Mouse (Mus musculus) limb, embryonic 14.5 days (tissue): ENCODE data around the gene Map7. TPM values are rescaled to one million over a fixed set of nuclear protein-coding genes. Genes with fewer than 3 reads are reported as not detected.

Experiments
- ATAC-seq: fragments of 200-750 bp; cut with Nextera tagmentation; 2 replicates; pipeline ENCODE4 v1.8.0; 2017; ENCODE audit warnings: low read depth, moderate number of reproducible peaks, moderate TSS enrichment; ENCODE audit not compliant: low FRiP score
- DNase-seq: peaks from one replicate; pipeline ENCODE4 v3.0.0-alpha.2; 2015; ENCODE audit warnings: low spot score
- H3K27ac ChIP-seq: fragments of 300-500 bp; sonication (generic); replicated peaks from 2 replicates; pipeline ENCODE4 v1.5.1; 2014; ENCODE audit warnings: low read depth, mild to moderate bottlenecking, low read length, moderate library complexity, mixed read lengths
- H3K27me3 ChIP-seq: fragments of 300-500 bp; sonication (generic); 2 replicates; pipeline ENCODE4 v1.6.1; 2014; ENCODE audit warnings: low read length, mixed read lengths; ENCODE audit not compliant: control insufficient read depth, insufficient read depth
- H3K36me3 ChIP-seq: fragments of 300-500 bp; sonication (generic); 2 replicates; pipeline ENCODE4 v1.6.1; 2014; ENCODE audit warnings: mild to moderate bottlenecking, low read length, moderate library complexity, mixed read lengths; ENCODE audit not compliant: control insufficient read depth, insufficient read depth
- H3K4me1 ChIP-seq: fragments of 300-500 bp; sonication (generic); 2 replicates; pipeline ENCODE4 v1.6.1; 2014; ENCODE audit warnings: antibody characterized with exemption, low read length, mixed read lengths; ENCODE audit not compliant: control insufficient read depth, insufficient read depth
- H3K4me2 ChIP-seq: fragments of 300-500 bp; sonication (generic); replicated peaks from 2 replicates; pipeline ENCODE4 v1.6.1; 2014; ENCODE audit warnings: low read depth, mild to moderate bottlenecking, low read length, moderate library complexity; ENCODE audit not compliant: severe bottlenecking
- H3K4me3 ChIP-seq: fragments of 300-500 bp; sonication (generic); replicated peaks from 2 replicates; pipeline ENCODE4 v1.5.1; 2014; ENCODE audit warnings: low read length
- H3K9ac ChIP-seq: fragments of 300-500 bp; sonication (generic); 2 replicates; pipeline ENCODE4 v1.6.1; 2014; ENCODE audit warnings: mild to moderate bottlenecking, low read depth, low read length, moderate library complexity; ENCODE audit not compliant: severe bottlenecking
- H3K9me3 ChIP-seq: fragments of 300-500 bp; sonication (generic); 2 replicates; pipeline ENCODE4 v1.6.1; 2016; ENCODE audit warnings: low read length; ENCODE audit not compliant: control insufficient read depth
- POLR2A ChIP-seq: fragments of 200-500 bp; IDR thresholded peaks from 2 replicates; pipeline ENCODE4 v1.8.0; 2012; ENCODE audit warnings: inconsistent platforms, mild to moderate bottlenecking, moderate library complexity, borderline replicate concordance; ENCODE audit not compliant: insufficient read depth, insufficient read length; ENCODE audit errors: extremely low read depth
- WGBS: fragments of 180-500 bp; shearing (Covaris S2); extraction: QIAGEN DNeasy Blood & Tissue Kit; methylation state at CpG from one replicate; pipeline ENCODE4 v1.1.7; 2014; 5-methylcytosine and 5-hydroxymethylcytosine counted together
- polyA plus RNA-seq, 2 experiments: library from polyadenylated mRNA; depleted of rRNA in 1 of 2; stranded (reverse) in 1 of 2; unstranded in 1 of 2; fragments of >200 nt; fragmentation: Nextera tagmentation in 1 of 2; extraction: Ambion mirVana in 1 of 2; gene quantifications; 2 replicates each; pipeline versions ENCODE4 v1.2.1 to v1.2.3; 2012 to 2014

Gene Map7
- polyA plus RNA-seq, 2 experiments: 6.2 to 9.7 TPM

DNA sequence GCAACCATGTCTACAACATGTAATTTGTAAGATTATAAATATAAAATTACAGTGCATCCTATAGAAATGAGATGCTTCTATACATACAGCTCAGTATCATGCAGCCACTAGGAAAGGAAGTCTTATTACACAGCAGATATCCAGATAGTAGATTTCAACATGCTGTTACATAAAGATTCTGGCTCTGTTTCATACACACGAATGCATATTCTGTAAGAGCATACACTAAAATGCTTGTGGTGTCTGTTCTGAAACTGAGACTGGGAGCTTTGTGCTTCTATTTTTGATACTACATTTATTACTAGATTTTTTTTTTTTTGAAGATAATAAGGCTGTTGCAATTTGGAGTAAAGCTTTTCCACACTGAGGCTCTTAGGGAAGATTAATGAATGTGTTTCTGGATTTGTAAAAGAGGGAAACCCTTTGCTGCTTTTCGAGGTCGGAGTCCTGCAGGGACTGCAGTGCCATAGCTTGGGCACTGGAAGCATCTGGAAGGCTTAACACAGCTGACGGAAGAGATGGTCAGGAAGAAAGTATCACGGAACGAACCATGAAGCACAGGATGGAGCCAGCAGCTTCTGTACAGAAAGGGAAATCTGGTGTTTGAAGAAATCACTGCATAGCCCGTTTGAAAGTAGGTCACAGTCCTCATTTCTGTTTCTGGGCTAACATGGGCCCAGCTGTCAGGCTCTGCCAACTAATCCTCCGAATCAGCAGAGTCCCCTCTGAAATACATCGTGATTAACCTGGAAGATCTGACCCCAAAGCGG lies 50.9 kb downstream of the Map7 start:
- 52% methylated on average over 10 of the region's 10 CpGs for WGBS
- Histone ChIP-seq H3K27me3 (no peaks in the 10 kb centered on the region), H3K4me3 (no peak overlapping the region), H3K4me2 (no peak overlapping the region), H3K4me1 (no peaks in the 10 kb centered on the region; the same call in 1 of the 2 replicates), H3K36me3 (no peaks in the 10 kb centered on the region), H3K27ac (no peak overlapping the region), H3K9ac (no peak overlapping the region), H3K9me3 (no peaks in the 10 kb centered on the region)
- ATAC-seq: no peak
- TF ChIP-seq POLR2A: no peak
- no peak for DNase-seq

DNA sequence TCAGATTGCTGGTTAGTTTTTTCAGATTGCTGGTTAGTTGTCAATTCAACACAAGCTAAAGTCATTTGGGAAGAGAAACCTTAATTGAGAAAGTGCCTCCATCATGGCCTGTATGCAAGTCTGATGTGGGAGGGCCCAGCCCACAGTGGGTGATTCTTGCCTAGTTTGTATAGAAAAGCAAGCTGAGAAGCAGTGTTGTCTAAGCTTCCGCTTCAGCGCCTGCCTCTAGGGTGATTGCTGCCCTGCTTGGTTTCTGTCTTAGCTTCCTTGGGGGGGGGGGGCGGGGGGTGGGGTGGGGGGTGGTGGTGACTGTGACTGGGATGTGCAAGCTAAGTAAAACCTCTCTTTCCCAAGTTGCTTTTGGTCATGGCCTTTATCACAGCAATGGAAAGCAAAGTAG lies 53.0 kb downstream of the Map7 start:
- WGBS: 90% methylated on average over 2 of the region's 3 CpGs
- H3K4me3 ChIP-seq: no peak overlapping the region

DNA sequence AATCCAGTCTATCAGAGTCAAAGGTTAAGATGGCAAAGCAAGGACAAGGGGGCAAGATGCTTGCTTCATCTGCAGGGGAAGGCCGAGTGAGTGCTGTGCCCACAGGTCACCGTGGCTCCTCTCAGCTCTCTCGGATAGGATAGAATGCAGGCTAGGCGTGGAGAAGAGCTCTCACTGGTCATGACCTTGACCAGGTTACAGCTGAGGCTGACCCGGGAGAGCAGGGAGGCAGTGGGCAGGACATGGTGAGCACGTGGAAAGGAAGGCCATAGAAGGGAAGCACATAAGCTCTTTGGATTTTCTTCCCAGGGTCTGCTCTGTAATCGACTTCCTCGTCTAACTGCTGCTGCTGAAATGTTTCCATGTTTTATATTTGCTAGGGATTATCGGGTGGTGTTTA lies 53.9 kb downstream of the Map7 start:
- Histone ChIP-seq H3K27ac (no peak overlapping the region), H3K4me3 (no peak overlapping the region), H3K4me1 (no peaks in the 10 kb centered on the region), H3K9me3 (no peaks in the 10 kb centered on the region), H3K36me3 (no peaks in the 10 kb centered on the region), H3K4me2 (no peak overlapping the region), H3K9ac (no peak overlapping the region), H3K27me3 (no peaks in the 10 kb centered on the region)
- TF ChIP-seq POLR2A: no peak
- no peak for ATAC-seq
- DNase-seq: no peak
- WGBS: 74% methylated on average over 9 of the region's 9 CpGs

More for the DNA sequence above, 53.0 kb downstream of the Map7 start:
- no peak for DNase-seq
- Histone ChIP-seq H3K9me3 (no peaks in the 10 kb centered on the region), H3K4me2 (no peak overlapping the region), H3K27ac (no peak overlapping the region), H3K4me1 (no peaks in the 10 kb centered on the region), H3K9ac (no peak overlapping the region), H3K27me3 (no peaks in the 10 kb centered on the region), H3K36me3 (no peaks in the 10 kb centered on the region)
- no peak for ATAC-seq
- no peak for TF ChIP-seq POLR2A

DNA sequence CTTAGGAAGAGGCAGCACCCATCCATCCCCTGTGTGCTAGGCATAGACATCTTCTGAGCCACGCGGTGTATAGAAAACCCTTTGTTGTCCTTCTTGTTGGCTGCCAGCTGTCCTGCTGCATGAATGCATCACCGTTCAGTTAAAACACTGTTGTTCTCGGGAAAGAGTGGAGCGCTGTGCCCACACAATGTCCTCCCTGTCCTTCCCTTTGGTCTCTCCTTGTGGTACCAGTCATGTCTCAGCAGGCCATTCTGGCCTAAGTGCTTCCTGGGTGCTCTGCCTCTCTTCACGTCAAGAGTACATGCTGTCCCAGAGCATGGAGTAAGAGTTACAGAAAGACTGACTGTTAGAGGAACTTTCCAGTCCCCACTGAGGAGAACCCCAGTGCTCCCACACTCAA lies 54.5 kb downstream of the Map7 start:
- Histone ChIP-seq H3K27ac (no peak overlapping the region), H3K9ac (no peak overlapping the region), H3K36me3 (no peaks in the 10 kb centered on the region), H3K4me1 (no peaks in the 10 kb centered on the region), H3K27me3 (no peaks in the 10 kb centered on the region), H3K4me2 (no peak overlapping the region), H3K9me3 (no peaks in the 10 kb centered on the region), H3K4me3 (no peak overlapping the region)
- ATAC-seq (no peak), DNase-seq (no peak)
- no peak for TF ChIP-seq POLR2A
- 80% methylated on average over 6 of the region's 6 CpGs for WGBS

DNA sequence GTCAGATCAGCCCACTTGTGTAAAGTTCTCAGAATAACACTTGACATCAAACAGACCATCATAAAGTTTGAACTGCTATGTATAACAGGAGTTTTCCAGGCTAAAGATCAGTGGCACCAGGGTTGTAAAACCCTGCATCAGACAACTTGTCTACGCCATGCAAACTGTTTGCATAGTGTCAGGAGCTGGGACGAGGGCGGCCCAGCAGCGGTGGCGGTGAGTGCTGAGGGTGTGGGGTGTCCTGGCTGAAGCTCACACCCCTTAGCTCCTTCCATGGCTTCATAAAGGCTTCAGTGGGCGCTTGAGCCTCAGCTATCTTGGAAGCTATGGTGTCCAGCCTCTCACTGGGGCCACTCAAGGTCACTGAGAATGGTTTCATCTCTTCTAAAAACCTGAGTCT lies 55.2 kb downstream of the Map7 start:
- Histone ChIP-seq H3K9ac (no peak overlapping the region), H3K4me1 (no peaks in the 10 kb centered on the region), H3K4me2 (no peak overlapping the region), H3K27ac (no peak overlapping the region), H3K27me3 (no peaks in the 10 kb centered on the region), H3K9me3 (no peaks in the 10 kb centered on the region), H3K36me3 (no peaks in the 10 kb centered on the region), H3K4me3 (no peak overlapping the region)
- WGBS: 60% methylated on average over 6 of the region's 6 CpGs
- no peak for TF ChIP-seq POLR2A
- no peak for DNase-seq
- no peak for ATAC-seq
